Mouse (Mus musculus) stomach, embryonic 14.5 days (tissue): ENCODE data around the gene Cstad. TPM values are rescaled to one million over a fixed set of nuclear protein-coding genes. Genes with fewer than 3 reads are reported as not detected.

Experiments
- ATAC-seq: fragments of 200-750 bp; cut with Nextera tagmentation; 2 replicates; pipeline ENCODE4 v1.8.0; 2017; ENCODE audit warnings: low read depth, moderate TSS enrichment; ENCODE audit not compliant: insufficient number of reproducible peaks, insufficient read depth, low FRiP score
- H3K27ac ChIP-seq: fragments of 300-500 bp; sonication (generic); 2 replicates; pipeline ENCODE4 v1.5.1; 2014; ENCODE audit warnings: mild to moderate bottlenecking, low read length, moderate library complexity, mixed read lengths
- H3K27me3 ChIP-seq: fragments of 300-500 bp; sonication (generic); 2 replicates; pipeline ENCODE4 v1.6.1; 2014; ENCODE audit warnings: low read length, control low read depth, mixed read lengths; ENCODE audit not compliant: control insufficient read depth, insufficient read depth
- H3K36me3 ChIP-seq: fragments of 300-500 bp; sonication (generic); 2 replicates; pipeline ENCODE4 v1.6.1; 2014; ENCODE audit warnings: mild to moderate bottlenecking, control low read depth, low read length, moderate library complexity, mixed read lengths; ENCODE audit not compliant: control insufficient read depth, insufficient read depth
- H3K4me1 ChIP-seq: fragments of 300-500 bp; sonication (generic); 2 replicates; pipeline ENCODE4 v1.6.1; 2014; ENCODE audit warnings: low read length, control low read depth, mixed read lengths; ENCODE audit not compliant: control insufficient read depth, insufficient read depth
- H3K4me2 ChIP-seq: fragments of 300-500 bp; sonication (generic); replicated peaks from 2 replicates; pipeline ENCODE4 v1.6.1; 2014; ENCODE audit warnings: low read depth, low read length, control low read depth
- H3K4me3 ChIP-seq: fragments of 300-500 bp; sonication (generic); 2 replicates; pipeline ENCODE4 v1.5.1; 2014; ENCODE audit warnings: low read depth, low read length, control low read depth
- H3K9ac ChIP-seq: fragments of 300-500 bp; sonication (generic); replicated peaks from 2 replicates; pipeline ENCODE4 v1.6.1; 2014; ENCODE audit warnings: low read depth, mild to moderate bottlenecking, control low read depth, low read length, moderate library complexity, mixed read lengths
- H3K9me3 ChIP-seq: fragments of 300-500 bp; sonication (generic); 2 replicates; pipeline ENCODE4 v1.6.1; 2016; ENCODE audit warnings: low read depth, low read length, control low read depth; ENCODE audit not compliant: control insufficient read depth
- WGBS: fragments of 180-500 bp; shearing (Covaris S2); extraction: QIAGEN DNeasy Blood & Tissue Kit; methylation state at CpG from one replicate; pipeline ENCODE4 v1.1.7; 2014; 5-methylcytosine and 5-hydroxymethylcytosine counted together
- polyA plus RNA-seq: library from polyadenylated mRNA; unstranded; fragments of >200 nt; fragmentation: Nextera tagmentation; extraction: Ambion mirVana; gene quantifications from 2 replicates; pipeline ENCODE4 v1.2.1, GENCODE M21; 2014

The Cstad gene
- polyA plus RNA-seq, 1 experiment from 2014 or later, result 2.1 TPM

GRCm38 (mm10) chr2:30654158-30654557, 59.3 kb downstream of the Cstad start:
- H3K4me2 ChIP-seq, result no peak overlapping the region
- ATAC-seq, result no peak
- 91% methylated on average over 9 of the region's 9 CpGs for WGBS
- no peaks in the 10 kb centered on the region for H3K36me3 ChIP-seq
- no peak overlapping the region for H3K9ac ChIP-seq
- peaks cover 51% of the 10 kb centered on the region for H3K4me1 ChIP-seq
- no peak overlapping the region for H3K4me3 ChIP-seq
- H3K27me3 ChIP-seq, result no peaks in the 10 kb centered on the region
- H3K27ac ChIP-seq, result no peak overlapping the region
- no peaks in the 10 kb centered on the region for H3K9me3 ChIP-seq

GRCm38 (mm10) chr2:30654582-30654981, 59.7 kb downstream of the Cstad start:
- no peaks in the 10 kb centered on the region for H3K36me3 ChIP-seq
- no peak overlapping the region for H3K9ac ChIP-seq
- no peaks in the 10 kb centered on the region for H3K9me3 ChIP-seq
- no peak overlapping the region for H3K4me3 ChIP-seq
- H3K27ac ChIP-seq, result no peak overlapping the region
- H3K4me2 ChIP-seq, result no peak overlapping the region
- 79% methylated on average over 6 of the region's 6 CpGs for WGBS
- H3K4me1 ChIP-seq, result peaks cover 56% of the 10 kb centered on the region
- H3K27me3 ChIP-seq, result no peaks in the 10 kb centered on the region
- no peak for ATAC-seq

- Histone ChIP-seq H3K9me3 (no peaks in the 10 kb centered on the region), H3K27ac (no peak overlapping the region), H3K4me2 (no peak overlapping the region), H3K9ac (no peak overlapping the region), H3K4me1 (peaks cover 67% of the 10 kb centered on the region), H3K36me3 (no peaks in the 10 kb centered on the region), H3K27me3 (no peaks in the 10 kb centered on the region), H3K4me3 (no peak overlapping the region)
- no peak for ATAC-seq
- WGBS, result 74% methylated on average over 5 of the region's 5 CpGs
Observed at GRCm38 (mm10) chr2:30655746-30656145, 60.9 kb downstream of the Cstad start.

DNA sequence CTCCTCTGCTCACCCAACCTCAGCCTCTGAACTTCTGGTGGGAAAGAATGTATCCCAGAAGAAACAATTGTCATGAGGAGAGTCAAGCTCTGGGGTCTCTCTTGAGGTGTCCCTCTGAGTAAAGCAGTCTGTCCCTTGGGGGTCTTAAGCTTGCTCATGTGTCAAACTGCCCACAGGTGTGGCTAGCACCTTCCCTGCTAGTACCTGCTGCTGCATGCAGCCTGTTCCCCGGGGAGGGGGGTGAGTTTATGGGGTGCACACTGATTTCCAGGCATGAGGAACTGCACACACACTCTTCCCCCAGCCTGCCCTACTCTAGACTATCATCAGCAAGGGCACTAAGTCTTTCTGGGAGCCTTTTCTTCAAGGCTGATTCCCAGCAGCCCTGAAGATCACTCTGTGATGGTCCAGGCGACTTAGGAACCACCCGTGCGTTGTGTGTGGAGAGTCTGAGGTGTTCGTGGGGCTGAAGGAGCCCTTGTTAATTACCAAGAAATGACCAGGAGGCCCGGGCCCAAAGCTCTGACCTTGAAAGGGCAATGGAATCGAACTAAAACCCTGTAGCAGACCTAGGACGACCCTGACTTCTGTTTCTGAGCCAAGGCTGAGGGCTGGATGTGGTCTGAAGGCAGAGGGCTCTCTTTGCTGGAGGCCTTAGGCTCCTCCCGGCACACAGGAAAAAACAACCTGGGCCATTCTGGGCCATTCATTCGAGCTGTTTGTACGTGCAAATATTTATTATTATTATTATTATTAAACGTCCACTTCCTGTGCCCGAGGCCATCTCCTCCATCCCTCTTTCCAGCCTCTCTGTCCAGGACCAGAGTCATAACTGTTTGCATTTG, 62.1 kb downstream of the Cstad start:
- H3K27ac ChIP-seq, result peak overlapping the region; percentile 100
- 49% methylated on average over 13 of the region's 13 CpGs for WGBS
- no peaks in the 10 kb centered on the region for H3K27me3 ChIP-seq
- no peak overlapping the region for H3K9ac ChIP-seq
- no peaks in the 10 kb centered on the region for H3K36me3 ChIP-seq
- no peaks in the 10 kb centered on the region for H3K9me3 ChIP-seq
- H3K4me2 ChIP-seq, result no peak overlapping the region
- peaks cover 61% of the 10 kb centered on the region for H3K4me1 ChIP-seq
- no peak overlapping the region for H3K4me3 ChIP-seq
- ATAC-seq, result no peak

DNA sequence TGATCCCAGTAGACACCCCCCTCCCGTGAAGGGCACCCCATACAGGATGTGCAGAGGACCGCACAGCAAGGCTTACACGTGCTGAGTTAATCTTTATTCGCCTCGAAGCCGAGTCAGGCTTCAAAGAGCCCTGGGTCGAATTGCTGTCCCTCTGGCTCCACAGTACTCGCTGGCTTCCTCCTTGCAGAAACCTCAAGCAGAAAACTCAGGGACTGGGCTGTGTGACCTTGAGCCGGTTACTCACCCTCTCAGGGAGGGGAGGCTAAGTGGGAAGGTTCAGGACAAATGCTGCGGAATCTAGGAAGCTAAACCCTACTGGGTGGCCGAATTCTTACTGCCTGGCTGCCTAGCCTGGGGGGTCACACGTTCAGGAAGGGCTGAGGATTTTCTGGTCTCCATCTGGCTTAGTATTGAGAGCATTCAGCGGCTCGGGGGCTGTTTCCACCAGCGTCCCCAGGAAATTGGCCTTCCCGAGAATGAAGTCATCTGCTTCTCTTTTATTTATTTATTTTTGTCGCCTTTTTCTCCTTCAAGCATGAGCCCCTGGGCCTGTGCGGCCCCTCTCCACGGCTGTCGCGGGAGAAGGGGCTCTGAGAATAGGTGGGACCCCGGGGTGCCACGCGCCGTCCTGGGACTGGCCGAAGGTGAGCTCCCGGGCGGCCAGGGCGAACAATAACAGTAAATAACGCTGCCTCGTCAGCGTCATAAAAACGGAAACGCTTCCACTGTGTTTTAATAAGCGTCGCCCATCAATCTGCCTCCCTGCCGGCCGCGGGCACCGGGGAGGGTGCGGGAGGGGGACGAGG, 63.0 kb downstream of the Cstad start:
- peak; percentile 9; the same call in 1 of the 2 replicates for ATAC-seq
- H3K36me3 ChIP-seq, result no peaks in the 10 kb centered on the region

GRCm38 (mm10) chr2:30658480-30658843, 63.6 kb downstream of the Cstad start:
- H3K4me1 ChIP-seq, result peaks cover 47% of the 10 kb centered on the region
- H3K36me3 ChIP-seq, result no peaks in the 10 kb centered on the region
- peak overlapping the region; percentile 100 for H3K27ac ChIP-seq
- H3K27me3 ChIP-seq, result no peaks in the 10 kb centered on the region
- peak overlapping the region; percentile 65 for H3K9ac ChIP-seq
- H3K4me3 ChIP-seq, result peak overlapping the region; percentile 40
- ATAC-seq, result peak; percentile 81
- peak overlapping the region; percentile 73 for H3K4me2 ChIP-seq
- H3K9me3 ChIP-seq, result no peaks in the 10 kb centered on the region
- WGBS, result under 1% methylated on average over 34 of the region's 45 CpGs

More for the DNA sequence above, 63.0 kb downstream of the Cstad start:
- Histone ChIP-seq H3K9me3 (no peaks in the 10 kb centered on the region), H3K9ac (peak overlapping the region; percentile 65), H3K27ac (peak overlapping the region; percentile 100), H3K27me3 (no peaks in the 10 kb centered on the region), H3K4me2 (peak overlapping the region; percentile 73), H3K4me1 (peaks cover 52% of the 10 kb centered on the region), H3K4me3 (peak overlapping the region; percentile 40)
- 3% methylated on average over 42 of the region's 42 CpGs for WGBS

Other genes with a start within 250 kb of the Cstad start
- 90.0 and 93.7 TPM in 2 replicates for gene Sh3glb2, start 235.7 kb upstream of the Cstad start, polyA plus RNA-seq
- gene Miga2, start 230.8 kb upstream of the Cstad start, polyA plus RNA-seq, result 21.2 and 21.7 TPM in 2 replicates
- 35.8 and 37.8 TPM in 2 replicates for gene Dolpp1, start 202.8 kb upstream of the Cstad start, polyA plus RNA-seq
- 27.3 and 30.0 TPM in 2 replicates for gene Crat, start 179.2 kb upstream of the Cstad start, polyA plus RNA-seq
- gene Ptpa, start 179.0 kb upstream of the Cstad start, polyA plus RNA-seq, result 82.6 and 85.4 TPM in 2 replicates
- 2.8 and 3.1 TPM in 2 replicates for gene Ier5l, start 120.8 kb upstream of the Cstad start, polyA plus RNA-seq
- gene 1700001O22Rik, start 208.6 kb downstream of the Cstad start, polyA plus RNA-seq, result 2.5 and 3.3 TPM in 2 replicates
- 99.1 and 101 TPM in 2 replicates for gene Ntmt1, start 212.8 kb downstream of the Cstad start, polyA plus RNA-seq
- 27.1 and 29.1 TPM in 2 replicates for gene Asb6, start 235.3 kb downstream of the Cstad start, polyA plus RNA-seq
- 6.0 and 8.9 TPM in 2 replicates for gene Prrx2, start 239.9 kb downstream of the Cstad start, polyA plus RNA-seq